Mouse (Mus musculus): ENCODE data around the gene Tbca. TPM values are rescaled to one million over a fixed set of nuclear protein-coding genes. Genes with fewer than 3 reads are reported as not detected.

The Tbca gene
- polyA plus RNA-seq, 1 experiment from 2014 or later: 210 TPM

DNA sequence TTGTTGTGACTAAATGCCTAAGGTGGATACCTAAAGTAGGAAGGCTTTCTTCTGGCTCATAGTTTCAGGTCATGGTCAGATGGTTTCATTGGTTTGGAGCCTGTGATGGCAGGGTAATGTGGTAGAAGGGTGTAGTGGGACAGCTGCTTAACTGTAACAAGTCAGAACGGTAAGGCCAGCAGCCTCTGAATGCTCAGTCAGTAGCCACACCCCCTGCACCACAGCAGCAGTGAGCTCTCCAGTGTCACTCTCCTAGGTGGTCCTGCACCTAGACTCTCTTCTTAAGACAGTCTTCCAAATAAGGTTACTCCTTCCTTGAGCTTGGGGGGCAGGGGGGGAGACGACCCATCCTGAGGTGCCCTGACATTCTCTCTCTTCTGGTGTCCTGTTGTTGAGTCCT lies 39.1 kb downstream of the Tbca start:
- WGBS: 58% methylated on average over 2 of the region's 2 CpGs
- no peaks in the 10 kb centered on the region for H3K9me3 ChIP-seq (ENCODE audit: control insufficient read depth, low read length)

DNA sequence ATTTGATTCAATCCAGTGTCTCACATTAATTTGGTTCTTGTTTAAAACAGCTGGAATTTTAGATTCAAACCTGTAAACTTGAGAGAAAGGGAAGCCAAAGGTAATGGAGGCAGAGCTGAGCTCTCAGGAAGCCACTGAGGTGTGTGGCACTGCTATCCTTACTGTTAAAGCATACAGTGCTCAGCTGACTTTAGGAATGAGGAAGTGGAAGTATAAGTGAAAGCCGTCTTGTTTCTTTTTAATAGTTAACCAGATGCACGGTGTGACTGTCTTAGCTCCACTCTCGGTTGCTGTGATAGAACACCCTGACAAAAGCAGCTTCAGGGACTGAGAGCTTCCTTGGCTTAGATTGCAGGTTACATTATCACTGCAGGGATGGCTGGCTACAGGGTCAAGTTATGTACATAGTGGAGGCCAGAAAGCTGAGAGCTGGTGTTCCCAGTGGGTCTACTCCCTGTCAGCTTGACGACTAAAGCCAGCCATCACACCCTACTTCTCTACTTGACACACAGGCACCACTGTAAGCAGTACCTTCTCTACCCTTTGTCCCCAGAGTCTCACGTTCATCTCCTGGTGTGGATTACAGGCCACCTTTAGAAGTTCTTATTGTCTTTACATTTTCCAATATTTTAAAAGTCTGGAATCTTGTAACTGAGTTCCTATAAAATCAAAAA lies 49.5 kb downstream of the Tbca start:
- 82% methylated on average over 5 of the region's 5 CpGs for WGBS
- no peaks in the 10 kb centered on the region; the same call in 1 of the 2 replicates for H3K36me3 ChIP-seq (ENCODE audit: control insufficient read depth, insufficient read depth, low read length)
- no peaks in the 10 kb centered on the region for H3K27me3 ChIP-seq (ENCODE audit: control insufficient read depth, insufficient read depth, low read length)
- no peaks in the 10 kb centered on the region for H3K9me3 ChIP-seq (ENCODE audit: control insufficient read depth, low read length)
- no peak overlapping the region for H3K4me2 ChIP-seq (ENCODE audit: low read depth)
- DNase-seq (ENCODE audit: low spot score) (no peak), ATAC-seq (ENCODE audit: insufficient read depth, low FRiP score, low TSS enrichment) (no peak)
- no peak overlapping the region for H3K27ac ChIP-seq (ENCODE audit: low read depth, low read length)
- no peaks in the 10 kb centered on the region for H3K4me1 ChIP-seq (ENCODE audit: control insufficient read depth, insufficient read depth, low read length)
- no peak overlapping the region for H3K4me3 ChIP-seq (ENCODE audit: low read depth, low read length)
- H3K9ac ChIP-seq (ENCODE audit: low read length): no peak overlapping the region

More for the DNA sequence above, 39.1 kb downstream of the Tbca start:
- Histone ChIP-seq H3K36me3 (ENCODE audit: control insufficient read depth, insufficient read depth, low read length) (no peaks in the 10 kb centered on the region), H3K27ac (ENCODE audit: low read depth, low read length) (no peak overlapping the region), H3K4me3 (ENCODE audit: low read depth, low read length) (no peak overlapping the region), H3K9ac (ENCODE audit: low read length) (no peak overlapping the region), H3K4me1 (ENCODE audit: control insufficient read depth, insufficient read depth, low read length) (no peaks in the 10 kb centered on the region), H3K27me3 (ENCODE audit: control insufficient read depth, insufficient read depth, low read length) (no peaks in the 10 kb centered on the region), H3K4me2 (ENCODE audit: low read depth) (no peak overlapping the region)
- ATAC-seq (ENCODE audit: insufficient read depth, low FRiP score, low TSS enrichment) (no peak), DNase-seq (ENCODE audit: low spot score) (no peak)

DNA sequence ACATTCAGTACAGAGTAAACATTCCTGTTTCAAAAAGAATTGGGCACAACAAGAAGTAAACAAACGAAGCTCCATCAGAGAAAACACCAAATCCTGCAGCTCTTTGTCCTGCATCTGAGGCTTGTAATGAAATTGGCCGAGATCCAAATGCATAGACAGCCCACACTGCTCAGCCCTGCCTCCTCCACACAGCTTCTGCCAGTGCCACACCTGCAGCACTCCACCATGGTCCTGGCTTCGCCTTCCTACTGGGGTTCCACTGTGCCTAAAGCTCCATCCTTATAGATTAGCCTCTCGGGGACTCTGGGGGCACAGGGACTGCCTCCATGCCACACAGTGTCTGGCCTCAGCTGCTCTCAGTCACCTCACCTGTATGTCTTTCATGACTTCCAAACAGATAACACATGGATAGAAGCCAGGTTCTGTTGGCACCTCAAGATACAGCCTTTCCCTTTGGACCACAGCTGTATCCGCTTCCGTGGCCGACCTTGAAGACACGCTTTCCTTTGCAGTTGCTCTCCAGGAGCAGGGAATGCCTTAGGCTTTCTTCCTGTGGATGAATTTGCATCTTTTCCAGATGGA lies 50.1 kb downstream of the Tbca start:
- H3K27me3 ChIP-seq (ENCODE audit: control insufficient read depth, insufficient read depth, low read length): no peaks in the 10 kb centered on the region
- H3K9ac ChIP-seq (ENCODE audit: low read length): no peak overlapping the region
- ATAC-seq (ENCODE audit: insufficient read depth, low FRiP score, low TSS enrichment) (no peak), DNase-seq (ENCODE audit: low spot score) (no peak)
- no peak overlapping the region for H3K4me3 ChIP-seq (ENCODE audit: low read depth, low read length)
- no peaks in the 10 kb centered on the region; the same call in 1 of the 2 replicates for H3K36me3 ChIP-seq (ENCODE audit: control insufficient read depth, insufficient read depth, low read length)
- H3K4me1 ChIP-seq (ENCODE audit: control insufficient read depth, insufficient read depth, low read length): no peaks in the 10 kb centered on the region
- no peaks in the 10 kb centered on the region for H3K9me3 ChIP-seq (ENCODE audit: control insufficient read depth, low read length)
- no peak overlapping the region for H3K4me2 ChIP-seq (ENCODE audit: low read depth)
- no peak overlapping the region for H3K27ac ChIP-seq (ENCODE audit: low read depth, low read length)
- 89% methylated on average over 8 of the region's 8 CpGs for WGBS

DNA sequence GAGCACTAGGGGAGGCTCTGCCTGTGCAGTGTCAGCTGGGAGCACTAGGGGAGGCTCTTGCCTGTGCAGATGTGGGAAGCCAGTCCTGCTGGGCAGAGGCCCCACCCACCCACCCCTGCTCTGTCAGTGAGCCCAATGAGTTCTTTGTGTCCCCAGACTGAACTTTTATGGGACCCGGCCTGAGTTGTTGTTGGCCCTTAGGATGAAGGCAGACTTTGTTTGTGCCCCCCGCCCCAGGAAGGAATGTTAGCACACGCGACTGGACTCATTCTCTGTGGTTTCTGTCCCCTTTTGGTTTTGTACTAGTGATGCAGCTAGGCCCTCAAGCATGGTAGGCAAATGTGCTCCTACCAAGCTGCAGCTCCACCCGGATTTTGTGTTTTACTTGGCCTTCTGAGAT lies 54.5 kb downstream of the Tbca start:
- no peak for DNase-seq (ENCODE audit: low spot score)
- Histone ChIP-seq H3K27me3 (ENCODE audit: control insufficient read depth, insufficient read depth, low read length) (no peaks in the 10 kb centered on the region), H3K4me1 (ENCODE audit: control insufficient read depth, insufficient read depth, low read length) (no peaks in the 10 kb centered on the region), H3K4me3 (ENCODE audit: low read depth, low read length) (no peak overlapping the region), H3K9me3 (ENCODE audit: control insufficient read depth, low read length) (no peaks in the 10 kb centered on the region), H3K36me3 (ENCODE audit: control insufficient read depth, insufficient read depth, low read length) (no peaks in the 10 kb centered on the region; the same call in 1 of the 2 replicates), H3K9ac (ENCODE audit: low read length) (no peak overlapping the region), H3K27ac (ENCODE audit: low read depth, low read length) (no peak overlapping the region), H3K4me2 (ENCODE audit: low read depth) (no peak overlapping the region)
- no peak for ATAC-seq (ENCODE audit: insufficient read depth, low FRiP score, low TSS enrichment)
- WGBS: 62% methylated on average over 5 of the region's 5 CpGs

DNA sequence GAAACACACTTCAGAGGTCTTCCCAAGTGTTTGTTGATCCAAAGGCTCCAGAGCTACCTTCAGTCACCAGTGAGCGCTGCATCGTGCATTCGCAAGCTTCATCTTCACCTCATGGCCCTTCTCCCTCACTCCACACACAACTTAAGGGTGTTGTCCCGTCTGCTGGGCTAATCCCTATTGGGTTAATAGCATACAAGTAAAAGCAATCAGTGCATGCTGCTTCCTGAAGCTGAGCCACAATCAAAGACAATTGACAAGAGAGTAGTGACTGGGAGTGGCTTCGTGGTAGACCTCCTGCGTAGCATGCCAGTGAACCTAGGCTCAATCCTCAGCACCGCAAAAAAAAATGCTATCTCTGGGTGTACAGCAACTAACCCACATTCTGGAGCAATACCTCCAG lies 59.2 kb downstream of the Tbca start:
- DNase-seq (ENCODE audit: low spot score) (no peak), ATAC-seq (ENCODE audit: insufficient read depth, low FRiP score, low TSS enrichment) (no peak)
- Histone ChIP-seq H3K27me3 (ENCODE audit: control insufficient read depth, insufficient read depth, low read length) (no peaks in the 10 kb centered on the region), H3K4me3 (ENCODE audit: low read depth, low read length) (no peak overlapping the region), H3K27ac (ENCODE audit: low read depth, low read length) (no peak overlapping the region), H3K9me3 (ENCODE audit: control insufficient read depth, low read length) (no peaks in the 10 kb centered on the region), H3K4me1 (ENCODE audit: control insufficient read depth, insufficient read depth, low read length) (no peaks in the 10 kb centered on the region), H3K9ac (ENCODE audit: low read length) (no peak overlapping the region), H3K4me2 (ENCODE audit: low read depth) (no peak overlapping the region), H3K36me3 (ENCODE audit: control insufficient read depth, insufficient read depth, low read length) (no peaks in the 10 kb centered on the region)
- 73% methylated on average over 7 of the region's 7 CpGs for WGBS

DNA sequence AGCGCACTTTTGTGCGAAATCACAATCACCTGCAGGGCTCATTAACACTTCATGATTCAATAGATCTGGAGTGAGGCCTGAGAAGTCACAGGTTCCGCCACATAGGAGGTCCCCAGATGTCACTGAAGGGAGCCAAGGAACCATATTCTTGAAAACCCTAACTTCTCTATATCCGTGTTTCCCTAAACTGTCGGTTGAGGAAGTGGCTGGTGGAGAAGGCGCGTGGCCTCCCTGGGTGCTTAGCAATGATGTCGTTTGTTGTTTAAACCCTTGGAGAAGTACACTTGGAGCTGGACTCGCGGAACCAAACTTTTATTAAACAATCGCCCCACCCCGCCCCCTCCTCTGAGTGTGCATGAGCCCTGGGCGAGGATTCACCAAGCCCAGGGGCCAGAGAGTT lies 60.6 kb downstream of the Tbca start:
- no peaks in the 10 kb centered on the region for H3K9me3 ChIP-seq (ENCODE audit: control insufficient read depth, low read length)
- 73% methylated on average over 13 of the region's 13 CpGs for WGBS

DNA sequence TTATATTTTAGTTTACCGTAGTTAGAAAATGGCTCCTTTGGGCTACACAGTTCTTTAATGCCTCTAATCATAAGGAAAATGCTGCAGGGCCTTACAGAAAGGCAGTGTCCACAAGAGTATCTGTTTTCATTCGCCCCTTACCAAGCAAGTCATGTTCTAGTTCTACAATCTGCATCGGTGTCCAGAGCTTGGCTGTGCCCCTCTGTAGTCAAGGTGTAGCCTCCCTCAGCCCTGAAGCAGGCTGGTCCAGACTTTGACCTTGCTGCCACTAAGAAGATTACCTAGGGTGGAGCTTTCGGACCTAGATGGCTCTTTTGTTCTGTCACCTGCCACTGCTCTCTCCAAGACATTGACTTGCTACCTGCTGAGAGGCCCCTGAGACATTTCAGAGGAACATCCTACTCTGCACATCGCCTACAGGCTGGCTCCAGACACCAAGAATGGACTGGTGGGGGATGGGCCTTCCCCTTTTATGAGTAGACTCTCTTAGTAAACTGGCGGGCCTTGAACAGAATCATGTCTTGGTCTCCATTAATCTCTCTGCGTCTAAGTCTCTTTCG lies 69.4 kb downstream of the Tbca start:
- Histone ChIP-seq H3K4me3 (ENCODE audit: low read depth, low read length) (no peak overlapping the region), H3K27me3 (ENCODE audit: control insufficient read depth, insufficient read depth, low read length) (no peaks in the 10 kb centered on the region), H3K36me3 (ENCODE audit: control insufficient read depth, insufficient read depth, low read length) (no peaks in the 10 kb centered on the region), H3K9ac (ENCODE audit: low read length) (no peak overlapping the region), H3K4me2 (ENCODE audit: low read depth) (no peak overlapping the region), H3K9me3 (ENCODE audit: control insufficient read depth, low read length) (no peaks in the 10 kb centered on the region), H3K4me1 (ENCODE audit: control insufficient read depth, insufficient read depth, low read length) (no peaks in the 10 kb centered on the region), H3K27ac (ENCODE audit: low read depth, low read length) (no peak overlapping the region)
- 75% methylated on average over 8 of the region's 8 CpGs for WGBS
- ATAC-seq (ENCODE audit: insufficient read depth, low FRiP score, low TSS enrichment) (no peak), DNase-seq (ENCODE audit: low spot score) (no peak)

More for the DNA sequence above, 60.6 kb downstream of the Tbca start:
- no peak for ATAC-seq (ENCODE audit: insufficient read depth, low FRiP score, low TSS enrichment)
- Histone ChIP-seq H3K4me3 (ENCODE audit: low read depth, low read length) (no peak overlapping the region), H3K9ac (ENCODE audit: low read length) (no peak overlapping the region), H3K36me3 (ENCODE audit: control insufficient read depth, insufficient read depth, low read length) (no peaks in the 10 kb centered on the region), H3K27ac (ENCODE audit: low read depth, low read length) (no peak overlapping the region), H3K4me2 (ENCODE audit: low read depth) (no peak overlapping the region), H3K27me3 (ENCODE audit: control insufficient read depth, insufficient read depth, low read length) (no peaks in the 10 kb centered on the region), H3K4me1 (ENCODE audit: control insufficient read depth, insufficient read depth, low read length) (no peaks in the 10 kb centered on the region)
- DNase-seq (ENCODE audit: low spot score): no peak

DNA sequence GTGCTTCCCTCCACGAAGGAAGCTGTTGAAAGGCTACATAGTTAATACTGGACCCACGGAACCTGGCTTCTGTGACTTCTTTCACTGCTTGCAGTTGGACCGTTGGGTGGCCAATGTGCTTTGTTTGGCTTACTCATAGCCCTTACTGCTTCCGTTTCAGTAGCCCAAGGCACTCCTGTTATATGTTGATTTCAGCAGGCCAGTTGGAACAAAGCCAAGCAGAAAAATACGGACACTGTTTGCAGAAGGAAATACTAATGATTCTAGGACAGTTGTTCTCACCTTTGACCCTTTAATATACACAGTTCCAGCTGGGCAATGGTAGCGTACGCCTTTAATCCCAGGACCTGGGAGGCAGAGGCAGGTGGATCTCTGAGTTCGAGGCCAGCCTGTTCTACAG lies 70.5 kb downstream of the Tbca start:
- Histone ChIP-seq H3K4me1 (ENCODE audit: control insufficient read depth, insufficient read depth, low read length) (no peaks in the 10 kb centered on the region), H3K27ac (ENCODE audit: low read depth, low read length) (no peak overlapping the region), H3K9me3 (ENCODE audit: control insufficient read depth, low read length) (no peaks in the 10 kb centered on the region), H3K4me2 (ENCODE audit: low read depth) (no peak overlapping the region), H3K27me3 (ENCODE audit: control insufficient read depth, insufficient read depth, low read length) (no peaks in the 10 kb centered on the region), H3K36me3 (ENCODE audit: control insufficient read depth, insufficient read depth, low read length) (no peaks in the 10 kb centered on the region), H3K9ac (ENCODE audit: low read length) (no peak overlapping the region), H3K4me3 (ENCODE audit: low read depth, low read length) (no peak overlapping the region)
- 84% methylated on average over 8 of the region's 8 CpGs for WGBS
- ATAC-seq (ENCODE audit: insufficient read depth, low FRiP score, low TSS enrichment): no peak
- no peak for DNase-seq (ENCODE audit: low spot score)

Data from neural tube, embryonic 11.5 days (tissue).